Mouse (Mus musculus) liver, adult 2 months (tissue): Measurements from ENCODE around the gene Tdrd6.

Experiments used
- CTCF ChIP-seq: fragments of 200-500 bp; IDR thresholded peaks from 2 replicates; pipeline ENCODE4 v1.5.1; 2011; ENCODE audit warnings: low read depth, low read length, control low read depth
- POLR2A ChIP-seq: fragments of 200-500 bp; IDR thresholded peaks from 2 replicates; pipeline ENCODE4 v1.6.1; 2011; ENCODE audit warnings: low read length, control low read depth; ENCODE audit not compliant: insufficient read depth; ENCODE audit errors: extremely low read depth

GRCm38 (mm10) chr17:43669145-43669695, 39.1 kb upstream of the Tdrd6 start:
- TF ChIP-seq CTCF (no peak), POLR2A (no peak)
